Mouse (Mus musculus) megakaryocyte, embryonic 14.5 days (primary cell): ENCODE results near the gene Kif13a.

Source experiments
- FLI1 ChIP-seq: IDR thresholded peaks from 2 replicates; pipeline ENCODE4 v1.6.1; 2012; ENCODE audit warnings: low read length, inconsistent platforms, mixed read lengths
- GATA1 ChIP-seq: IDR thresholded peaks from 3 replicates; pipeline ENCODE4 v1.6.1; 2012; ENCODE audit warnings: mixed read lengths, low read length, inconsistent platforms, borderline replicate concordance

- TF ChIP-seq GATA1 (no peak), FLI1 (no peak)
These were observed 203.2 kb downstream of the Kif13a start for GRCm38 (mm10) chr13:46726288-46727037.
